Mouse (Mus musculus): ENCODE results near the gene Pes1.

DNA sequence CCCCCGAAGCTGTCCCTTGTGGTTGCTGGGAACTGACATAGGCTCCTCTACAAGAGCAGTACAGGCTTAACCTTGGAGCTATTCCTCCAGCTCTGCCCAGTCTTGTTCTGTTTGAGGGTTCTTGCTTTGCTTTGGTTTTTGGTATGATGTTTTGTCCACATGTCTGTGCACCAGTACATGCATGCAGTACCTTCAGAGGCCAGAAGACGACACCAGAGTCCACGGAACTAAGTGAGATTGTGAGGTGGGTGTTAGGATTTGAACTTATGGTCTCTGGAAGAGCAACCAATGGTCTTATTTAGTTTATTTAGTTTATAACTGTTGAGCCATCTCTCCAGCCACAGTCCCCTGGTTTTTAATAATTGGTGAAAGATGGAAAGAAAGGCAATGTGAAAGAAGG, 42.7 kb downstream of the Pes1 start:
- TF ChIP-seq POLR2A (IDR thresholded peaks at IDR 0.05; ENCODE audit: control insufficient read depth, low read depth, low read length) (no peak), CTCF (IDR thresholded peaks at IDR 0.05; ENCODE audit: control insufficient read depth, insufficient read depth, insufficient replicate concordance, low read depth, low read length) (no peak)

Data from testis, adult 2 months (tissue).